Mouse (Mus musculus): Measurements from ENCODE around the gene Olfr716. TPM values are rescaled to one million over a fixed set of nuclear protein-coding genes. Genes with fewer than 3 reads are reported as not detected.

Gene Olfr716
- not detected for total RNA-seq (2023)

DNA sequence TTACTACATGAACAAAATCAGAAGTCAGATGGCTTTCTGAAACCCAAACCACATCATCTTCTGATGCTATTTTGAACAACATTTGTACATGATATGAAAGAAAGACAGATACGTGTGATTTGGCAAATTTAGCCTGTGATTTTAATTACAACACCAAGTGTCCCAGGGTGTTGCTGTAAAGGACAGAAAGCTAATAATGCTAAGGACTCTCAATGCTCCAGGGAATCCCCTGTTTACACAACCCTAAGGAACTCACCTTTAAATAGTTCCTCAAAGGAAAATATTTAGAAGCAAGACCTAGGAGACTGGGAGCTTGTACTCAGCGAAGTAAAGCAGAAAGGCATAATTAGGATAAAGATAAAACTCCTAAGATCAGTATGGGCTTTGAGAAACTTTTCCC lies at the start of gene Olfr716:
Olfr716 (plus strand) TSS at position 301 of the 400 bp plus-strand sequence.

DNA sequence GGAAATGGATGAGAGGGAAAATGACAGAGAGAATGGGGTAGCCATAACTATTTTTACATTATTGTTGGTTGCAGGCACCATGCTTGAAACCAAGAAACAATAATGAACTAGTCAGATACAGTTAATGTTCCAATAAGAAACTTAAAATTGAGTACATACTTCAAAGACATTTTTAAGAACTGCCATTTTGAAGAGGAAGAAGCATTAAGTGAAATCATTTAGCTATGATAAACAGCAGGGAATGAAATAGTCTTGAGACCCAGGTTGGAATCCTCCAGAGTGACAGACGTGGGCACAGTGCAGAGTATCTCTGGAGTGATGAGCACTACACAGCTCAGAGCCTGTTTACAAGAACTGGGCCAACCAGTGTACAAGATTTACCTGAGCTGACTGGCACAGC lies 45.2 kb upstream of the Olfr716 start, which contains the start of gene Olfr17:
Olfr17 (plus strand) TSS at position 301 of the 400 bp plus-strand sequence.

DNA sequence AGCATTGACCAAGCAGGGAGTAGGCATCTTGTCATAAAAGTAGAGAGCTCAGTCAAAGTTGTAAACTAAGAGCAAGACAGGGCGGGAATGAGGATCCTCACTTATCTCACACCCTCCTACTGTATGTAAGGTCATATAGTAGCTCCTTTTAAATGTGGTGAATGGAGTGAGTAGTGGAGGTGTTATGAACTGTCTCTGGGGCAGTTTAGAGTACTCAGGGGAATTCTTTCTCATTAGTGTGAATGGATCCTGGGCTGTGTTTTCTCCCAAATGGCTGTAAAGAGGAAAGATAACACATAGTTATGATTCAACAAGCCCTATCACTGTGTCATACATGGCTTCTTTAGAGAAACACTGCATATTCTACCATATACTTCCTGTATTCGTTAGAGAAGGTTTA lies 27.9 kb upstream of the Olfr716 start, which contains the start of gene Olfr715b:
Olfr715b (minus strand) TSS at position 101 of the 400 bp plus-strand sequence.

DNA sequence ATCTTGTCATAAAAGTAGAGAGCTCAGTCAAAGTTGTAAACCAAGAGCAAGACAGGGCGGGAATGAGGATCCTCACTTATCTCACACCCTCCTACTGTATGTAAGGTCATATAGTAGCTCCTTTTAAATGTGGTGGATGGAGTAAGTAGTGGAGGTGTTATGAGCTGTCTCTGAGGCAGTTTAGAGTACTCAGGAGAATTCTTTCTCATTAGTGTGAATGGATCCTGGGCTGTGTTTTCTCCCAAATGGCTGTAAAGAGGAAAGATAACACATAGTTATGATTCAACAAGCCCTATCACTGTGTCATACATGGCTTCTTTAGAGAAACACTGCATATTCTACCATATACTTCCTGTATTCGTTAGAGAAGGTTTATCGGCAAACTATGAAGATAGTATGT lies 7.1 kb upstream of the Olfr716 start, which contains the start of gene Olfr715:
Olfr715 (minus strand) TSS at position 101 of the 400 bp plus-strand sequence.

DNA sequence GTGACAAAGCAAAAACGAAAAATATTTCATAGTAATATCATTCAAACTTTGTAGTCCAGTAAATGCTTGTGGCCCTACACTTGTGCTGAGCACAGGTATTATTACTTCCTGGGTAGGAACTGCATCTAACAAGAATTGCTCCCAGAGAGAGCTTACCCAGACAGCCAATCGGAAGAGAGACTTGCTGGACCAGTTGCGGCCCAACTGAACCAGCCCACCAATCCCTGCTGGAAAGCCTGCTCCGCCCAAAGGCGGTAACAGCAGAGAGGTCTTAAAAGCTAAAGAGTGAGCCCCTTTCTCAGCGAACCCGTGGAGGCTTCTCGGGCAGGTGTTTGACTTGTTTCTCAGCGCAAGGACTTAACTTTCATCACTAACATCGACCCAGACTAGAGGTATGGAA lies 28.6 kb downstream of the Olfr716 start, which contains the start of gene Nlrp14:
Nlrp14 (plus strand) TSS at position 301 of the 400 bp plus-strand sequence.

Other genes starting within 250 kb of the Olfr716 start
- not detected for gene Olfr707, start 237.1 kb upstream of the Olfr716 start, total RNA-seq (2023)
- not detected for gene Olfr1532-ps1, start 230.3 kb upstream of the Olfr716 start, total RNA-seq (2023)
- 0.33 TPM for gene Olfr709-ps1, start 206.1 kb upstream of the Olfr716 start, total RNA-seq (2023)
- gene Olfr710, start 190.0 kb upstream of the Olfr716 start, total RNA-seq (2023) = not detected
- gene Olfr6, start 174.4 kb upstream of the Olfr716 start, total RNA-seq (2023) = not detected
- not detected for gene Olfr711, start 162.9 kb upstream of the Olfr716 start, total RNA-seq (2023)
- gene Olfr2, start 132.3 kb upstream of the Olfr716 start, total RNA-seq (2023) = not detected
- not detected for gene Olfr713, start 107.2 kb upstream of the Olfr716 start, total RNA-seq (2023)
- gene Olfr714, start 67.3 kb upstream of the Olfr716 start, total RNA-seq (2023) = not detected
- not detected for gene Olfr17, start 45.1 kb upstream of the Olfr716 start, total RNA-seq (2023)
- gene Olfr715b, start 28.0 kb upstream of the Olfr716 start, total RNA-seq (2023) = not detected
- not detected for gene Olfr715, start 7.2 kb upstream of the Olfr716 start, total RNA-seq (2023)
- gene Nlrp14, start 28.7 kb downstream of the Olfr716 start, total RNA-seq (2023) = not detected
- not detected for gene Rbmxl2, start 71.1 kb downstream of the Olfr716 start, total RNA-seq (2023)
- gene Syt9, start 232.4 kb downstream of the Olfr716 start, total RNA-seq (2023) = not detected